Mouse (Mus musculus) liver, adult 2 months (tissue): ENCODE results near the gene Chuk.

Source experiments
- CTCF ChIP-seq: fragments of 200-500 bp; IDR thresholded peaks from 2 replicates; pipeline ENCODE4 v1.5.1; 2011; ENCODE audit warnings: low read depth, low read length, control low read depth
- POLR2A ChIP-seq: fragments of 200-500 bp; IDR thresholded peaks from 2 replicates; pipeline ENCODE4 v1.6.1; 2011; ENCODE audit warnings: low read length, control low read depth; ENCODE audit not compliant: insufficient read depth; ENCODE audit errors: extremely low read depth

DNA sequence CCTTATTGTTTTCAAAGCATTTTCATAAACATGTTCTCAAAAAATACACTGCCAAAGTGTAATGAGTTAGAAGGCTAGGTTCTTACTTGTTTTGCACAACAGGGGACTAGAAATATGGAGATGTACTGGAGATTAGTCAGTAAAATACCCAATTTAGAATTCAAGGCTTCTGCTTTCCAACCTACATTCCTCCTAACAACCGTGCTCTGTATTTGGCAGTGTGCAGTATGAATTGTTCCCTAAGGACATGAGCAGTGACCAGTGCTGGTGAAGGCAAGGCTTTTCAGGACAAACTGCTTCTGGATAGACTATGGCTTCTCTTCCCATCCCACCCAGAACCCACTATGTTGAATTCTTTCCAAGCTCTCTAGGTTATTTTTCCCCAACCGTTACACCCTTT is 26.4 kb downstream of the Chuk start:
- TF ChIP-seq CTCF (no peak), POLR2A (no peak)
